Mouse (Mus musculus) forebrain, embryonic 16.5 days (tissue): ENCODE results near the gene Shroom1. TPM values are rescaled to one million over a fixed set of nuclear protein-coding genes. Genes with fewer than 3 reads are reported as not detected.
A peak's percentile ranks its signal among the peaks of the same experiment; 100 is the strongest.

Source experiments
- ATAC-seq: fragments of 200-750 bp; cut with Nextera tagmentation; 2 replicates; pipeline ENCODE4 v1.8.0; 2017; ENCODE audit warnings: mild to moderate bottlenecking, moderate library complexity
- H3K27ac ChIP-seq: fragments of 300-500 bp; sonication (generic); 2 replicates; pipeline ENCODE4 v1.5.1; 2014; ENCODE audit warnings: low read length, control low read depth
- H3K27me3 ChIP-seq: fragments of 300-500 bp; sonication (generic); replicated peaks from 2 replicates; pipeline ENCODE4 v1.6.1; 2014; ENCODE audit warnings: low read length; ENCODE audit not compliant: control insufficient read depth, insufficient read depth
- H3K36me3 ChIP-seq: fragments of 300-500 bp; sonication (generic); 2 replicates; pipeline ENCODE4 v1.6.1; 2014; ENCODE audit not compliant: control insufficient read depth, insufficient read depth
- H3K4me1 ChIP-seq: fragments of 300-500 bp; sonication (generic); replicated peaks from 2 replicates; pipeline ENCODE4 v1.6.1; 2014; ENCODE audit warnings: low read length; ENCODE audit not compliant: control insufficient read depth, insufficient read depth
- H3K4me2 ChIP-seq: fragments of 300-500 bp; sonication (generic); 2 replicates; pipeline ENCODE4 v1.6.1; 2014; ENCODE audit warnings: mild to moderate bottlenecking, low read length, control low read depth
- H3K4me3 ChIP-seq: fragments of 300-500 bp; sonication (generic); replicated peaks from 2 replicates; pipeline ENCODE4 v1.5.1; 2014; ENCODE audit warnings: mild to moderate bottlenecking, low read length, control low read depth
- H3K9ac ChIP-seq: fragments of 300-500 bp; sonication (generic); replicated peaks from 2 replicates; pipeline ENCODE4 v1.6.1; 2014; ENCODE audit warnings: low read depth, low read length, control low read depth
- H3K9me3 ChIP-seq: fragments of 300-500 bp; sonication (generic); 2 replicates; pipeline ENCODE4 v1.6.1; 2016; ENCODE audit warnings: low read length; ENCODE audit not compliant: control insufficient read depth
- WGBS: fragments of 180-500 bp; shearing (Covaris S2); extraction: QIAGEN DNeasy Blood & Tissue Kit; methylation state at CpG from one replicate; pipeline ENCODE4 v1.1.7; 2014; 5-methylcytosine and 5-hydroxymethylcytosine counted together
- polyA plus RNA-seq: library from polyadenylated mRNA; unstranded; fragments of >200 nt; fragmentation: Nextera tagmentation; extraction: Ambion mirVana; gene quantifications from 2 replicates; pipeline ENCODE4 v1.2.1, GENCODE M21; 2015

The Shroom1 gene
- polyA plus RNA-seq, 1 experiment from 2014 or later, result 2.2 TPM

GRCm38 (mm10) chr11:53485719-53486118, 28.7 kb downstream of the Shroom1 start:
- no peaks in the 10 kb centered on the region for H3K36me3 ChIP-seq
- no peaks in the 10 kb centered on the region for H3K9me3 ChIP-seq
- no peak overlapping the region for H3K9ac ChIP-seq
- 49% methylated on average over 3 of the region's 3 CpGs for WGBS
- no peak for ATAC-seq
- H3K4me2 ChIP-seq, result no peak overlapping the region
- H3K4me3 ChIP-seq, result no peak overlapping the region
- H3K4me1 ChIP-seq, result no peaks in the 10 kb centered on the region; the same call in 1 of the 2 replicates
- H3K27me3 ChIP-seq, result peaks cover 4% of the 10 kb centered on the region
- no peak overlapping the region for H3K27ac ChIP-seq

DNA sequence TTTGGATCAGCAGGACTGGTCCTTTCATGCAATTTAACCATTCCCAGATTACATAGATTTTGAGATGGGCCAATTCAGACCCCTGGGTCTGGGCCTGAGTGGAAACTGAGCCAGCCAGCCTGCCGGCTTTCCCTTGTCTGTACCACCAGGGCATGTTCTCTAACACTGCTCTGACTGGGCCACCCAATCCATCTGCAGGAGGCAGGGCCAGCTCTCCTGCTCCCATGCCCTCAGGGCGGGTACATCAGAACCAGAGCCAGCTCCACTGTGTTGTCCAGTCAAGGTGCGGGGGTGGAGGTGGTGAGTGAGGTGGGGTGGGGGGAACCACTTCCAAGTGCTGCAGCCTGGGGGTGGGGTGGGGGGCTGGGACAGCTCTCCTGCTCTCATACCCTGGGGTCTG, 29.3 kb downstream of the Shroom1 start:
- no peak overlapping the region for H3K27ac ChIP-seq
- H3K36me3 ChIP-seq, result no peaks in the 10 kb centered on the region
- H3K9ac ChIP-seq, result no peak overlapping the region
- 78% methylated on average over 3 of the region's 3 CpGs for whole genome bisulfite sequencing
- no peaks in the 10 kb centered on the region for H3K9me3 ChIP-seq
- no peaks in the 10 kb centered on the region; the same call in 1 of the 2 replicates for H3K4me1 ChIP-seq
- no peak overlapping the region for H3K4me3 ChIP-seq
- no peak overlapping the region for H3K4me2 ChIP-seq
- no peak for ATAC-seq
- peaks cover 2% of the 10 kb centered on the region; the same call in 1 of the 2 replicates for H3K27me3 ChIP-seq

DNA sequence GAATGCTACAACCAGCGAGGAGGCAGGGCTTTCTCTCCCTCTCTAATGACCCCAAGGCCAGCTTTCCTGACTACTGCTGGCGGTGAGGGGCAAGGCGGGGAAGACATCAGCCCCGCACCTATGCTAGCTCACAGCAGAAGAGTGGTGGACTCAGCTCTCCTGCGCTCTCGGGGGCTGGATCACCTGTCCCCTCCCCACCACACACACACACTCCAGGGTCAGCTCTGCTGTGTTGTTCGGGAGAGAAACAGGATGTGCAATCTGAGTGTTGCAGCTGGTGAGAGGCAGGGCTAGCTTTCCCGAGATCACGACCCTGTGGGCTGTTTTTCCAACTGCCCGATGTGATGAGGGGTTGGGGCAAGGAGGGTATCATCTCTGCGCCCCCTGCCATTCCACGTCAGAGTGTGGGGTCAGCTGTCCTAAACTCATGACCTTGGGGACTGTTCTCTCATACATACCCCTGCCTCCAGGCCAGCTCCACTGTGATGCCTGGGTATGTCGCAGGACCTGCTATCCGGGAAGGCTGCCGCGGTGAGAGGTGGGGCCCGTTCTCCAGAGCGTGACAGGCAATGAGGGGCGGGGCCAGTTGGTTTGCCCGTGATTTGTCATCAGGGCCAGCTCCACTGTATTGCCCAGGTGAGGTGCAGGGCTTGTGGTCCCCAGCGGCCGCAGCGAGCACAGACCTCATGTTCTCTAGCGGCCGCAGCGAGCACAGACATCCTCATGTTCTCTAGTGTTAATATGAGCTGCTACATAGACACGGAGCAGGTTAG, 30.0 kb downstream of the Shroom1 start:
- 17% methylated on average over 27 of the region's 27 CpGs for WGBS
- Histone ChIP-seq H3K4me1 (peaks cover 4% of the 10 kb centered on the region; the same call in 1 of the 2 replicates), H3K9me3 (no peaks in the 10 kb centered on the region), H3K27ac (no peak overlapping the region), H3K4me3 (peak overlapping the region; percentile 15; the same call in 1 of the 2 replicates), H3K4me2 (peak overlapping the region; percentile 44), H3K9ac (peak overlapping the region; percentile 26; the same call in 1 of the 2 replicates), H3K27me3 (no peaks in the 10 kb centered on the region; the same call in 1 of the 2 replicates), H3K36me3 (no peaks in the 10 kb centered on the region)
- ATAC-seq, result no peak

DNA sequence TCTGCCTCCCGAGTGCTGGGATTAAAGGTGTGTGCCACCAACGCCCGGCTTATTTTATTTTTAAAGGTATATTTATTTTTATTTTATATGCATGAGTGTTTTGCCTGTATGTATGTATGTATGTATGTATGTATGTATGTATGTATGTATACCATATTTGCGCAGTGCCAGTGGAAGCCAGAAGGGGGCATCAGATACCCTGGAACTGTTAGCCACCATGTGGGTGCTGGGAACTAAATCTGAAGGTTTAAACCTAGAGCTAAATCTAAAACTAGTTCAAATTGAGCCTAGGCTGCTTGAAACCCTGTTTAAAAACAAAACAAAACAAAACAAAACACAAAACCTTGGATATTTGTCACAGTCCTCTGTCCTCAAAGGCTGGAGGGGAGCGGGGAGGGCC, 32.0 kb downstream of the Shroom1 start:
- Histone ChIP-seq H3K4me3 (no peak overlapping the region), H3K4me2 (no peak overlapping the region), H3K9me3 (no peaks in the 10 kb centered on the region), H3K36me3 (no peaks in the 10 kb centered on the region), H3K27me3 (no peaks in the 10 kb centered on the region; the same call in 1 of the 2 replicates), H3K9ac (no peak overlapping the region), H3K4me1 (peaks cover 4% of the 10 kb centered on the region; the same call in 1 of the 2 replicates), H3K27ac (no peak overlapping the region)
- no peak for ATAC-seq
- WGBS, result 93% methylated on average over 5 of the region's 5 CpGs

GRCm38 (mm10) chr11:53489421-53489820, 32.4 kb downstream of the Shroom1 start:
- no peak overlapping the region for H3K27ac ChIP-seq
- H3K9ac ChIP-seq, result no peak overlapping the region
- H3K4me2 ChIP-seq, result no peak overlapping the region
- WGBS, result 61% methylated on average over 9 of the region's 9 CpGs
- no peaks in the 10 kb centered on the region for H3K36me3 ChIP-seq
- no peaks in the 10 kb centered on the region; the same call in 1 of the 2 replicates for H3K27me3 ChIP-seq
- no peak overlapping the region for H3K4me3 ChIP-seq
- ATAC-seq, result no peak
- no peaks in the 10 kb centered on the region for H3K9me3 ChIP-seq
- peaks cover 4% of the 10 kb centered on the region; the same call in 1 of the 2 replicates for H3K4me1 ChIP-seq

GRCm38 (mm10) chr11:53491954-53492401, 35.0 kb downstream of the Shroom1 start:
- no peak overlapping the region for H3K27ac ChIP-seq
- H3K9me3 ChIP-seq, result no peaks in the 10 kb centered on the region
- no peaks in the 10 kb centered on the region for H3K27me3 ChIP-seq
- no peak overlapping the region for H3K9ac ChIP-seq
- H3K4me3 ChIP-seq, result no peak overlapping the region
- peak; percentile 45; the same call in 1 of the 2 replicates for ATAC-seq
- no peaks in the 10 kb centered on the region for H3K36me3 ChIP-seq
- WGBS, result 2% methylated on average over 8 of the region's 8 CpGs
- H3K4me1 ChIP-seq, result peaks cover 9% of the 10 kb centered on the region; the same call in 1 of the 2 replicates
- no peak overlapping the region for H3K4me2 ChIP-seq

- H3K9me3 ChIP-seq, result no peaks in the 10 kb centered on the region
- no peak for ATAC-seq
- peaks cover 11% of the 10 kb centered on the region; the same call in 1 of the 2 replicates for H3K4me1 ChIP-seq
- no peaks in the 10 kb centered on the region for H3K27me3 ChIP-seq
- no peaks in the 10 kb centered on the region for H3K36me3 ChIP-seq
- H3K4me3 ChIP-seq, result no peak overlapping the region
- H3K4me2 ChIP-seq, result no peak overlapping the region
- no peak overlapping the region for H3K27ac ChIP-seq
- H3K9ac ChIP-seq, result no peak overlapping the region
- 23% methylated on average over 3 of the region's 3 CpGs for WGBS
Observed at GRCm38 (mm10) chr11:53493243-53493955, 36.4 kb downstream of the Shroom1 start.

GRCm38 (mm10) chr11:53495417-53495816, 38.4 kb downstream of the Shroom1 start:
- H3K27me3 ChIP-seq, result no peaks in the 10 kb centered on the region
- H3K9me3 ChIP-seq, result no peaks in the 10 kb centered on the region
- WGBS, result 4% methylated on average over 6 of the region's 6 CpGs
- H3K4me3 ChIP-seq, result no peak overlapping the region
- no peak overlapping the region for H3K4me2 ChIP-seq
- H3K27ac ChIP-seq, result peak overlapping the region; percentile 13; the same call in 1 of the 2 replicates
- peaks cover 12% of the 10 kb centered on the region; the same call in 1 of the 2 replicates for H3K4me1 ChIP-seq
- no peak for ATAC-seq
- H3K36me3 ChIP-seq, result no peaks in the 10 kb centered on the region
- no peak overlapping the region for H3K9ac ChIP-seq

DNA sequence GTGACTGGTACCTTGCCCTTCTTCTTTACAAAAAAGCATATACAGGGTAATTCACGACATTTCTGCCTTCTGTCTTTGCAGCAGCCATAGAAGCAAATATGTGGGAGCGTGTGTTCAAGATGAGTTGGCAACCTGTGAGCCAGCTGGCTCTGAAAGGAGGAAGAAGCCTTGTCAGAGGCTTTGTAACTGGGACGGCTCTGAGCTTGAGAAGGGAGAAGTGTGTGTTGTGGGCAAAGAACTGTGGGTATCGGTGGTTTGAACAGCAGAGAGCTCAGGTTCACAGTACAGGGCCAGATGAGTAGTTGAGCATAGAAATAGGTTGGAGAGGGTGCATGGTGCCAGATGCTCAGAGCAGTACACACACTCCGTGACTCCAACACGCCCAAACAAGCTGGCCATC, 39.9 kb downstream of the Shroom1 start:
- no peak overlapping the region for H3K27ac ChIP-seq
- H3K4me1 ChIP-seq, result peaks cover 14% of the 10 kb centered on the region; the same call in 1 of the 2 replicates
- no peak overlapping the region for H3K4me2 ChIP-seq
- H3K4me3 ChIP-seq, result no peak overlapping the region
- 56% methylated on average over 6 of the region's 6 CpGs for WGBS
- H3K27me3 ChIP-seq, result no peaks in the 10 kb centered on the region
- ATAC-seq, result peak; percentile 36; the same call in 1 of the 2 replicates
- H3K9ac ChIP-seq, result no peak overlapping the region
- H3K9me3 ChIP-seq, result no peaks in the 10 kb centered on the region
- no peaks in the 10 kb centered on the region for H3K36me3 ChIP-seq
